Mouse (Mus musculus): Measurements from ENCODE around the gene Kif22.

- TF ChIP-seq CTCF (IDR thresholded peaks at IDR 0.05 in 2 of 3, conservative IDR thresholded peaks at IDR 0.05 in 1 of 3; ENCODE audit: control insufficient read depth in 1 of 3, insufficient read depth in 1 of 3, low read depth in 2 of 3, low read length in 3 of 3, poor library complexity in 1 of 3, severe bottlenecking in 1 of 3) (no peak), KAT2A (conservative IDR thresholded peaks at IDR 0.05; ENCODE audit: low read depth, low read length) (no peak), MAX (IDR thresholded peaks at IDR 0.05; ENCODE audit: low read length) (no peak), E2F4 (IDR thresholded peaks at IDR 0.05; ENCODE audit: borderline replicate concordance, low read depth, low read length) (no peak), HCFC1 (IDR thresholded peaks at IDR 0.05; ENCODE audit: low read depth, low read length) (no peak), GATA1 (IDR thresholded peaks at IDR 0.05; ENCODE audit: low read depth, low read length) (no peak), POLR2A (IDR thresholded peaks at IDR 0.05; ENCODE audit: control insufficient read depth in 1 of 2, insufficient read depth in 1 of 2, low read depth in 1 of 2, low read length in 2 of 2, poor library complexity in 1 of 2) (no peak), TBP (IDR thresholded peaks at IDR 0.05; ENCODE audit: low read depth, low read length) (no peak), UBTF (IDR thresholded peaks at IDR 0.05; ENCODE audit: borderline replicate concordance, insufficient read depth, low read depth, low read length) (no peak), BHLHE40 (IDR thresholded peaks at IDR 0.05; ENCODE audit: borderline replicate concordance, low read depth, low read length) (no peak), ETS1 (IDR thresholded peaks at IDR 0.05; ENCODE audit: low read depth, low read length) (no peak)
These were observed 29.9 kb downstream of the Kif22 start for GRCm38 (mm10) chr7:127012374-127012773.
